Mouse (Mus musculus) heart, embryonic 14.5 days (tissue): ENCODE results near the gene Gm28308. TPM values are rescaled to one million over a fixed set of nuclear protein-coding genes. Genes with fewer than 3 reads are reported as not detected.

Experiments
- ATAC-seq: fragments of 200-750 bp; cut with Nextera tagmentation; 2 replicates; pipeline ENCODE4 v1.8.0; 2017; ENCODE audit warnings: low read depth, moderate TSS enrichment; ENCODE audit not compliant: insufficient number of reproducible peaks, insufficient read depth, low FRiP score
- H3K27ac ChIP-seq, 2 experiments: fragments of 200-500 bp in 1 of 2; fragments of 300-500 bp in 1 of 2; sonication (generic) in 1 of 2; replicated peaks in 1 of 2; 2 replicates each; pipeline ENCODE4 v1.5.1; 2012 to 2014; ENCODE audit warnings: low read depth in 2 of 2, low read length in 2 of 2, control low read depth in 1 of 2, mild to moderate bottlenecking in 1 of 2, mixed read lengths in 1 of 2; ENCODE audit not compliant: control insufficient read depth in 1 of 2, insufficient read depth in 1 of 2
- H3K27me3 ChIP-seq: fragments of 300-500 bp; sonication (generic); 2 replicates; pipeline ENCODE4 v1.6.1; 2014; ENCODE audit warnings: mild to moderate bottlenecking, low read length, control low read depth; ENCODE audit not compliant: control insufficient read depth, insufficient read depth
- H3K36me3 ChIP-seq: fragments of 300-500 bp; sonication (generic); 2 replicates; pipeline ENCODE4 v1.6.1; 2014; ENCODE audit warnings: mild to moderate bottlenecking, control low read depth, low read length, mixed read lengths; ENCODE audit not compliant: control insufficient read depth, insufficient read depth
- H3K4me1 ChIP-seq, 2 experiments: fragments of 200-500 bp in 1 of 2; fragments of 300-500 bp in 1 of 2; sonication (generic) in 1 of 2; 2 replicates each; pipeline ENCODE4 v1.6.1; 2012 to 2014; ENCODE audit warnings: low read length in 2 of 2, control low read depth in 1 of 2, mixed read lengths in 1 of 2; ENCODE audit not compliant: control insufficient read depth in 2 of 2, insufficient read depth in 2 of 2
- H3K4me2 ChIP-seq: fragments of 300-500 bp; sonication (generic); 2 replicates; pipeline ENCODE4 v1.6.1; 2014; ENCODE audit warnings: mild to moderate bottlenecking, low read length
- H3K4me3 ChIP-seq, 2 experiments: fragments of 200-500 bp in 1 of 2; fragments of 300-500 bp in 1 of 2; sonication (generic) in 1 of 2; 2 replicates each; pipeline ENCODE4 v1.5.1; 2012 to 2014; ENCODE audit warnings: low read length in 2 of 2, mild to moderate bottlenecking in 2 of 2, control low read depth in 1 of 2, low read depth in 1 of 2, moderate library complexity in 1 of 2; ENCODE audit not compliant: control insufficient read depth in 1 of 2, insufficient read depth in 1 of 2
- H3K9ac ChIP-seq: fragments of 300-500 bp; sonication (generic); 2 replicates; pipeline ENCODE4 v1.6.1; 2014; ENCODE audit warnings: mild to moderate bottlenecking, low read length
- H3K9me3 ChIP-seq: fragments of 300-500 bp; sonication (generic); 2 replicates; pipeline ENCODE4 v1.6.1; 2016; ENCODE audit warnings: low read length, control low read depth; ENCODE audit not compliant: control insufficient read depth
- WGBS: fragments of 180-500 bp; shearing (Covaris S2); extraction: QIAGEN DNeasy Blood & Tissue Kit; methylation state at CpG from one replicate; pipeline ENCODE4 v1.1.7; 2014; 5-methylcytosine and 5-hydroxymethylcytosine counted together
- polyA plus RNA-seq: library from polyadenylated mRNA; unstranded; fragments of >200 nt; fragmentation: Nextera tagmentation; extraction: Ambion mirVana; gene quantifications from 2 replicates; pipeline ENCODE4 v1.2.1, GENCODE M21; 2014

The Gm28308 gene
- polyA plus RNA-seq, 1 experiment from 2014 or later: not detected

GRCm38 (mm10) chr6:52211961-52212360, 1.2 kb downstream of the Gm28308 start:
- Histone ChIP-seq H3K4me3 (no peak overlapping the region), H3K27me3 (peaks cover 100% of the 10 kb centered on the region), H3K4me2 (no peak overlapping the region), H3K4me1 (peaks cover 3 to 12% of the 10 kb centered on the region in 2 experiments; a peak in 2 of 4 replicates), H3K9me3 (no peaks in the 10 kb centered on the region), H3K27ac (no peak overlapping the region), H3K9ac (no peak overlapping the region), H3K36me3 (no peaks in the 10 kb centered on the region)
- WGBS: 4% methylated on average over 13 of the region's 13 CpGs
- ATAC-seq: no peak

- no peaks in the 10 kb centered on the region for H3K9me3 ChIP-seq
- H3K27me3 ChIP-seq: peaks cover 100% of the 10 kb centered on the region
- H3K27ac ChIP-seq: no peak overlapping the region
- WGBS: 1% methylated on average over 37 of the region's 37 CpGs
- H3K4me1 ChIP-seq: peaks cover 3 to 10% of the 10 kb centered on the region in 2 experiments; a peak in 2 of 4 replicates
- ATAC-seq: no peak
- 0 out of 4 replicates have a peak overlapping the region, but pooled peaks of 1 of the 2 experiments have one; percentile 1 for H3K4me3 ChIP-seq
- H3K36me3 ChIP-seq: no peaks in the 10 kb centered on the region
- no peak overlapping the region for H3K4me2 ChIP-seq
- H3K9ac ChIP-seq: no peak overlapping the region
These were observed 1.8 kb downstream of the Gm28308 start for GRCm38 (mm10) chr6:52211170-52211935.

- H3K4me1 ChIP-seq: peaks cover 3 to 10% of the 10 kb centered on the region in 2 experiments; a peak in 2 of 4 replicates
- H3K4me3 ChIP-seq: no peak overlapping the region
- no peak overlapping the region for H3K4me2 ChIP-seq
- H3K36me3 ChIP-seq: no peaks in the 10 kb centered on the region
- H3K27ac ChIP-seq: no peak overlapping the region
- peaks cover 100% of the 10 kb centered on the region for H3K27me3 ChIP-seq
- no peaks in the 10 kb centered on the region for H3K9me3 ChIP-seq
- 11% methylated on average over 12 of the region's 12 CpGs for WGBS
- ATAC-seq: no peak
- no peak overlapping the region for H3K9ac ChIP-seq
These were observed 3.5 kb downstream of the Gm28308 start for GRCm38 (mm10) chr6:52209685-52210046.

- Histone ChIP-seq H3K27ac (no peak overlapping the region), H3K4me1 (peaks cover 5 to 15% of the 10 kb centered on the region in 2 experiments; a peak in 3 of 4 replicates), H3K9me3 (no peaks in the 10 kb centered on the region), H3K4me2 (peak overlapping the region; percentile 14; the same call in 1 of the 2 replicates), H3K4me3 (peak overlapping the region in 1 of 2 experiments; percentile 12; a peak in 1 of 4 replicates), H3K36me3 (no peaks in the 10 kb centered on the region), H3K27me3 (peaks cover 100% of the 10 kb centered on the region), H3K9ac (no peak overlapping the region)
- WGBS: 7% methylated on average over 18 of the region's 18 CpGs
- ATAC-seq: no peak
These were observed 4.1 kb downstream of the Gm28308 start for GRCm38 (mm10) chr6:52208868-52209684.

GRCm38 (mm10) chr6:52208072-52208867, 4.9 kb downstream of the Gm28308 start, which contains the start of gene Hoxa6:
Gene Hoxa6, minus strand, starts transcription at chr6:52208722.
- Histone ChIP-seq H3K36me3 (no peaks in the 10 kb centered on the region), H3K4me2 (peak within 1 kb of the TSS; percentile 14; the same call in 1 of the 2 replicates), H3K4me1 (peaks cover 5 to 22% of the 10 kb centered on the region in 2 experiments; a peak in 3 of 4 replicates), H3K4me3 (peak within 1 kb of the TSS in 1 of 2 experiments; percentile 12; a peak in 1 of 4 replicates), H3K27me3 (peaks cover 100% of the 10 kb centered on the region), H3K9me3 (no peaks in the 10 kb centered on the region), H3K27ac (no peak within 1 kb of the TSS), H3K9ac (no peak within 1 kb of the TSS)
- 2% methylated on average over 47 of the region's 47 CpGs for WGBS
- ATAC-seq: no peak

- Histone ChIP-seq H3K27ac (no peak overlapping the region), H3K36me3 (no peaks in the 10 kb centered on the region), H3K4me1 (peaks cover 5 to 19% of the 10 kb centered on the region in 2 experiments; a peak in 3 of 4 replicates), H3K4me2 (no peak overlapping the region), H3K9ac (no peak overlapping the region), H3K4me3 (no peak overlapping the region), H3K27me3 (peaks cover 100% of the 10 kb centered on the region), H3K9me3 (no peaks in the 10 kb centered on the region)
- no peak for ATAC-seq
These were observed 5.5 kb downstream of the Gm28308 start for GRCm38 (mm10) chr6:52207684-52207976.
